Mouse (Mus musculus) brain, adult 2 months (tissue): Measurements from ENCODE around the gene Hdac2.

Experiments used
- DNase-seq: peaks from one replicate; pipeline ENCODE4 v3.0.0; 2011; ENCODE audit warnings: low read depth, low spot score

Gene Hdac2

GRCm38 (mm10) chr10:36974086-36974675 lies at the start of gene Hdac2:
Hdac2 (plus strand) TSS chr10:36974544.
- peak; percentile 95 for DNase-seq

DNA sequence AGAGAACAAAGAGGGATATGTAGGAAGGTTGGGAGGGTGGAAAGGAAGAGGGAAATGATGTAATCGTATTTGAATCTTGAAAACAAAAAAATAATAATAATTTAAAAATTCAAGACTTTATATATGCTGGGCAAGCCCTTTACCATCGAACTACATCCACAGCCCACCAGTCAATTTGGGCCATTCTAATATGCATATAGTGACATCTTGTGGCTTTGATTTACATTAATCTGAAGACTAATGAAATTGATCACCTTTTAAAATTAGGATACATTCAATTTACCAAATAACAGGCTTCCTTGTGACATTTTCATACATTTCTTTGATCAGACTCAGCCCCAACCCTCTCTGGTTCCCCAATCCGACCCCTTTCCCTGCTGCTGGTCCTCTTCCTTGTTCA lies 46.1 kb upstream of the Hdac2 start:
- no peak for DNase-seq

- DNase-seq = no peak
Measured at GRCm38 (mm10) chr10:36935863-36936262, 38.5 kb upstream of the Hdac2 start.

DNA sequence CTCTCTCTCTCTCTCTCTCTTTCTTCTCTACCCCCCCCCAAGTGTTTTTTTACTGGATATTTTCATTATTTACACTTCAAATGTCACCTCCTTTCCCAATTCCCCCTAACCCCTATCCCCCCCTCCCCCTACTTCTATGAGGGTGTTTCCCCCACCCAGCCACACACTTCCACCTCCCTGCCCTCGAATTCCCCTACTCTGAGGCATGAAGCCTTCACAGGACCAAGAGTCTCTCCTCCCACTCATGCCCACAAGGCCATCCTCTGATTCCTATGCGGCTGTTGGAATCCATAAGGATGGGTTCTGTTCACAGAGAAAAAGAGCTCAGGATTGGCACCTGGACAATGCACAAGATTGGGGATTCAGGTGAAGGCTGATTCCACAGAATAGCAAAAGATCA lies 38.1 kb upstream of the Hdac2 start:
- no peak for DNase-seq

DNA sequence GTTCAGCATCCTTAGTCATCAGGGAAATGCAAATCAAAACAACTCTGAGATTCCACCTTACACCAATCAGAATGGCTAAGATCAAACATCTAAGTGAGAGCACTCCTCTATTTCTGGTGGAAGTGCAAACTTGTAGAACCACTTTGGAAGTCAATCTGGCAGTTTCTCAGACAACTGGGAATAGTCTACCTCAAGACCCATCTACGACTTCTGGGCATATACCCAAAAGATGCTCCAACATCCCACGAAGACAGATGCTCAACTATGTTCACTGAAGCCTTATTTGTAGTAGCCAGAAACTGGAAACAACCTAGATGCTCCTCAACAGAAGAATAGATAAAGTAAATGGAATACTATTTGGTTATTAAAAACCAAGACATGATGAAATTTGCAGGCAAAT lies 22.6 kb upstream of the Hdac2 start:
- DNase-seq = peak; percentile 77

DNA sequence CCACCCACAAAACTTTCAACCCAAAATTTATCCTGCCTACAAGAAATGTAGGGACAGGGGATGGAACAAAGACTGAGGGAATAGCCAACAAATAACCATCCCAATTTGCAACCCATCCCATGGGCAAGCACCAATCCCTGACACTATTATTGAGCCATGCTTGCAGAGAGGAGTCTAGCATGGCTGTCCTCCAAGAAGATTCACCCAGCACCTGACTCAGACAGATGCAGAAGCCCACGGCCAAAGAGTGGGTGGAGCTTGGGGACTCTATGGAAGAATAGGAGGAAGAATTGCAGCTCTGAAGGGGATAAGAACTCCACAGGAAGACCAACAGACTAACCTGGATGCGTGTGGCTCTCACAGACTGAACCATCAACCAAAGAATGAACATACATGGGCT lies 21.7 kb upstream of the Hdac2 start:
- DNase-seq = peak; percentile 50

- DNase-seq = no peak
Measured at GRCm38 (mm10) chr10:36959563-36960110, 14.7 kb upstream of the Hdac2 start.

GRCm38 (mm10) chr10:36964406-36964805 lies 9.9 kb upstream of the Hdac2 start:
- DNase-seq = peak; percentile 34

DNA sequence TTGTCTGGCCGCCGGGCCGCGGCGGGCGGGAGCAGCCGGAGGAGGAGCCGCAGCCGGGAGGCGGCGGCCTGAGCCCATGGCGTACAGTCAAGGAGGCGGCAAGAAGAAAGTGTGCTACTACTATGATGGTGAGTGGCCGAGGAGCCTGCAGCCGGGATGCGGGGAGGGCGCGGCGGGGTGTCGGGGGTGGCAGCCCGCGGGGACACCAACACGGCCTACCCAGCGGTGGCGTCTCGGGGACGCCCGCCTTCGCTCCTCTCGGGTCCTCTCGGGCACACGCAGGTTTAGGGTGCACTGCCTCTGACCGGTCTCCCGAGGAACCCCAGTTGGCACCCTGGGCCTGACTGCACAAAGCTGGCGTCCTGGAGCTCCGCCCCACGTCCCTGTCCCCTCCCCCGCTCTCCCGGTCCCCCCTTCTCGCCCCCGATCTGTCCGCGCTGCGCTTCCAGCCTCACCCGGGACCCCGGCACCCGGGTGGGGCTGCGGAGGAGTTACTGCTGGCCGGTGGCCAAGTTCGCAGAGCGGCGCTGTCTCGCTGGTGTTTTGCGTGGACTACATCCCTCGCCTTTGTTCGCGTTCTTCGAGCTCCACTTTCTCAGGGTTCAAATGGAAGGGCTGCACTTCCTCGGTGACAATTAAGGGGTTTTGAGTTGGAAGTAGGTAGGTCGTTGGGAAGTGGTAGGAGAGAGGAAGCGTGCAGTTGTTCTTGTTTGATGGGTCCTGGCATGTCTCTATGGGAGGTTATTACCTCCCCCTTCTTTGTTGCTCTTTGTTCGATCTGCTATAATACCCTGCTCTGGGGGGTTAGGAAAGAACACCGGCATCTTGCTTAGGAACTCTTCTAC lies 554 bp downstream of the Hdac2 start:
- peak; percentile 73 for DNase-seq

DNA sequence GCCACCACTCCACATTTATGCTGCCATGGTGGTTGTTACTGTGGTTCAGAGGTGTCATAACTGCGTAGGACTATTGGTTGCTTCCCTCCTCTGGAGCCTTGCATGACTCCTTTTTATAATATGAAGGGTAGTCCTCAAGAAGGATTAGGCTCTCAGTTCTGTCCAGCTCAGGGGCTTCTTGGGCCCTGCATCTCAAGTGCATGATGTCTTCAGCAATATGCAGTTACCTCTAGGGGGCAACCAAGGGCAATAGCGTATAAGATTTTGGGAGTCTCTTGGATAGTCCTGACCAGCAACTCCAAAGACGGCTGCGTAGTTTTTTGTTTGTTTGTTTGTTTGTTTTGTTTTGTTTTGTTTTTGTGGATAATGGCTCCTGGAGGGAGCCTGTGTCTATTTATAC lies 7.5 kb downstream of the Hdac2 start:
- peak; percentile 8 for DNase-seq

DNA sequence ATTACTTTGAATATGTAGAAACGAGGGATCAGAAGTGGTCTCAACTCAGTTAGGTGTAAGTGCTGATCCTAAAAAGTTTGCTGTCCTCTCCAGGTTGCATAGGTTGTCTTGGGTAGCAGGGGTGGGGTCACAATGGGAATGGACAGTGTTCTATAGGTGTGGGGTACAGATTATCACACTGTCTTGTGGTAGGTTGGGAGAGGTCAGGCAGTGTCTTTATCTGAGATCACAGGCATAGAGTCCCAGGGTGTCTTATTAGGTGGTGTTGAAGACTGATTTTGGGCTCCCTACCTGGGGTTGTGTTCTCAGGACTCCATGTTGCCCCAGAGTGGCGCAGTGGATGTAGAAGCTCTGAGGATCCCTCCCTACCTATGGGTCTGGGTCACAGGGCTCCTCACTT lies 17.8 kb downstream of the Hdac2 start:
- DNase-seq = no peak

GRCm38 (mm10) chr10:37000839-37001238 lies 26.5 kb downstream of the Hdac2 start:
- no peak for DNase-seq

DNA sequence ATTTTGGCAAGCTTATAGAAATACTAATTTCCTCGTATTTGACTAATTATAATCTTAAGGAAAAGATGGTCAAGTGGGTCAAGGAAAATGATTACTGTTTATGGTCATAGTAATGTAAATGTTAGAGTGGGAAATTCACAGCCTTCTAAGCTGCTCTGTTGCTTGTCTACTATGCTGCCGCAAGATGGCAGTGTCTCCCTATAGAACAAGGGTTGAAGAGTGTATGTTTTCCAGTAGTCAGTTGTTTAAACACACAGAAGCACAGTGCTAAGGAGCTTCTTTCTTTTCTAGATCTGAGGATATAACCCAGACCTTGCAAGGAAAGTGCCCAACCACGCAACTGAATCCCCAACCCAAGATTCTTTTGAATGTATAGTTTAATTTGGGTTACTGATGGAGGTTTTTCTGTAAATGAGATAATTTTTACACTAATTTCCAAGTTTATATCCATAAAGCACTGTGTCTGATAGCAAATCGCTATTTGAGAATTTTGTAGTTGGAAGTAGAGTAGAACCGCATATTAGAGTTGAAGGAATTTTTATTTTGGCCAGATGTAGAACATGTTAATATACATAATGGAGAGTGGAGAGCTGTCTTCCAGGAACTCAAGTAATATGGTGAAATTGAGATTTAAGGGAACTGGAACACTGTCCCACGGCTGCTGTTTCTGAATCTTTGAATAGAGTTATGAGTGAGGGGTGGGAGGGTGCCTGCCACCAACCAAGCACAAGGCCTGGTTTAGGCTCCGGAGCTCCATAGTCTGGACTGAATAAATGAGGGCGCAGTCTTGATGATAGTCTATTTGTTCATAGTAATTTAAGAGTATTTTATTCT lies 40.1 kb downstream of the Hdac2 start:
- peak; percentile 86 for DNase-seq

GRCm38 (mm10) chr10:37015729-37016128 lies 41.4 kb downstream of the Hdac2 start:
- no peak for DNase-seq

- DNase-seq = no peak
Measured at GRCm38 (mm10) chr10:37016200-37016599, 41.9 kb downstream of the Hdac2 start.

GRCm38 (mm10) chr10:37024301-37024700 lies 50.0 kb downstream of the Hdac2 start:
- no peak for DNase-seq

- DNase-seq = no peak
Measured at GRCm38 (mm10) chr10:37028651-37029050, 54.3 kb downstream of the Hdac2 start.

DNA sequence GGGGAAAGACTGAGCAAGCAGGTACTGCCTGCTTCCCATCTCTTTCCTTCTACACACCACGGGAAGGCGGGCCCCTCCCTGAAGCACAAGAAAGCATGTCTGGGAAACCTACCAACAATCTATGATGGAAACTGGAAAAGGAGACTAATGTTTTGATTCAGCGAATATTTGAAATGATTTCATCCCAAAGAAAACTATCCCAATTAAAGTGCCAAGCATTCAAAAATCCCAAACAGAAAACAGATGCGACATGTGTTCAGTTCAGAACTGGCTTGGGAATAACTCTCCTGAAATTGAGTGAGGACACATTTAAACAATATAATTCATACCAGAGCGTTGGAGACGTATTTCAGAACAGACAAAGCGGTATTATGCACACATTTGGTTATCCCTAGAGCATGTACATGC lies 60.8 kb downstream of the Hdac2 start:
- no peak for DNase-seq

DNA sequence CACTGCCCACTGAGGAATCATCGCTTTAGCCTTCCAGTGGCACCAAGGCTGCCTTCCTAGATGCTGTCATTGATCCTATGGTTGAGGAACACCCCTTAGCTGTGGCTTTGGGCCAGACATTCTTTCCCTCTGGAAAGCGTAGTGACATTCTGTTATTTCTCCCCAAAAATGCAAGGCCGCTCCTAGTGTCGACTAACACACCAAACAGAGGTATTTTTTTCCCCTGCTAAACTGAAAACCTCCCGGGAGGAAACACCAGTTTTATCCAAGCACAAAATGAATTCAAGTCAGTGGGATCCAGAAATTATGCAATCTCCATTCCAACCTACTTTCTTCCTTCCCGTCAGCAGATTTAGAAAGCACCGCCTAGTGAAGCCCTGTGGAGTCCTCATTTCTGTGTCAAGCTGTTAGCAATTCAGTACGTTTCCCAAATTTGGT lies 73.3 kb downstream of the Hdac2 start:
- DNase-seq = peak; percentile 89
